Mouse (Mus musculus) myocyte (in vitro differentiated cells): ENCODE results near the gene Usf3.

Experiments used
- CEBPB ChIP-seq: IDR thresholded peaks from 2 replicates; pipeline ENCODE4 v1.6.1; 2011; ENCODE audit warnings: mild to moderate bottlenecking, moderate library complexity; ENCODE audit not compliant: poor library complexity, insufficient read depth, severe bottlenecking
- E2F4 ChIP-seq: IDR thresholded peaks from one replicate; pipeline ENCODE4 v1.6.1; 2011; ENCODE audit warnings: mild to moderate bottlenecking, control low read depth, moderate library complexity; ENCODE audit not compliant: insufficient read depth
- MAX ChIP-seq: IDR thresholded peaks from one replicate; pipeline ENCODE4 v1.6.1; 2011; ENCODE audit warnings: low read depth, mild to moderate bottlenecking, control low read depth
- POLR2A ChIP-seq: IDR thresholded peaks from one replicate; pipeline ENCODE4 v1.6.1; 2011; ENCODE audit warnings: low read depth, mild to moderate bottlenecking, control low read depth, moderate library complexity; ENCODE audit not compliant: insufficient read length
- POLR2AphosphoS2 ChIP-seq: IDR thresholded peaks from one replicate; pipeline ENCODE4 v1.6.1; 2011; ENCODE audit warnings: low read depth, control low read depth; ENCODE audit not compliant: insufficient read length
- SRF ChIP-seq: IDR thresholded peaks from one replicate; pipeline ENCODE4 v1.6.1; 2011; ENCODE audit warnings: low read depth; ENCODE audit not compliant: control insufficient read depth, insufficient read length
- TCF12 ChIP-seq: IDR thresholded peaks from one replicate; pipeline ENCODE4 v1.6.1; 2011; ENCODE audit warnings: mild to moderate bottlenecking, control low read depth; ENCODE audit not compliant: poor library complexity, insufficient read depth, severe bottlenecking

- TF ChIP-seq E2F4 (no peak), POLR2A (no peak), TCF12 (no peak), SRF (no peak), MAX (no peak), CEBPB (no peak), POLR2AphosphoS2 (no peak)
Measured at GRCm38 (mm10) chr16:44190032-44190431, 17.0 kb downstream of the Usf3 start.
